Mouse (Mus musculus) hindbrain, postnatal 0 days (tissue): Measurements from ENCODE around the gene Il4i1. TPM values are rescaled to one million over a fixed set of nuclear protein-coding genes. Genes with fewer than 3 reads are reported as not detected.
A peak's percentile ranks its signal among the peaks of the same experiment; 100 is the strongest.

Experiments
- ATAC-seq: fragments of 200-750 bp; cut with Nextera tagmentation; 2 replicates; pipeline ENCODE4 v1.8.0; 2017; ENCODE audit warnings: mild to moderate bottlenecking, moderate TSS enrichment, moderate library complexity
- DNase-seq: peaks from one replicate; pipeline ENCODE4 v3.0.0-alpha.2; 2015; ENCODE audit warnings: low spot score
- H3K27ac ChIP-seq: fragments of 300-500 bp; sonication (generic); 2 replicates; pipeline ENCODE4 v1.5.1; 2014; ENCODE audit warnings: mild to moderate bottlenecking
- H3K27me3 ChIP-seq: fragments of 300-500 bp; sonication (generic); 2 replicates; pipeline ENCODE4 v1.6.1; 2014; ENCODE audit warnings: low read length, mixed read lengths; ENCODE audit not compliant: insufficient read depth
- H3K36me3 ChIP-seq: fragments of 300-500 bp; sonication (generic); 2 replicates; pipeline ENCODE4 v1.6.1; 2014; ENCODE audit warnings: low read length, mixed read lengths; ENCODE audit not compliant: insufficient read depth
- H3K4me1 ChIP-seq: fragments of 300-500 bp; sonication (generic); 2 replicates; pipeline ENCODE4 v1.6.1; 2014; ENCODE audit warnings: antibody characterized with exemption, low read length, mixed read lengths; ENCODE audit not compliant: insufficient read depth
- H3K4me2 ChIP-seq: fragments of 300-500 bp; sonication (generic); 2 replicates; pipeline ENCODE4 v1.6.1; 2014; ENCODE audit warnings: low read depth, mild to moderate bottlenecking, low read length, moderate library complexity, mixed read lengths
- H3K4me3 ChIP-seq: fragments of 300-500 bp; sonication (generic); 2 replicates; pipeline ENCODE4 v1.5.1; 2014; ENCODE audit warnings: low read length
- H3K9ac ChIP-seq: fragments of 300-500 bp; sonication (generic); replicated peaks from 2 replicates; pipeline ENCODE4 v1.6.1; 2014; ENCODE audit warnings: mild to moderate bottlenecking, low read length, moderate library complexity, mixed read lengths
- H3K9me3 ChIP-seq: fragments of 300-500 bp; sonication (generic); 2 replicates; pipeline ENCODE4 v1.6.1; 2016; ENCODE audit warnings: low read length, mixed read lengths
- CTCF ChIP-seq: IDR thresholded peaks from 2 replicates; pipeline ENCODE4 v1.5.1; 2016; ENCODE audit warnings: antibody characterized with exemption, control low read depth, low read depth
- WGBS: fragments of 180-500 bp; shearing (Covaris S2); extraction: QIAGEN DNeasy Blood & Tissue Kit; methylation state at CpG from one replicate; pipeline ENCODE4 v1.1.7; 2014; 5-methylcytosine and 5-hydroxymethylcytosine counted together
- polyA plus RNA-seq: library from polyadenylated mRNA; unstranded; fragments of >200 nt; fragmentation: Nextera tagmentation; extraction: Ambion mirVana; gene quantifications from 2 replicates; pipeline ENCODE4 v1.2.1, GENCODE M21; 2015
- total RNA-seq: library from RNA; depleted of rRNA; stranded (reverse); fragments of >200 nt; gene quantifications from 2 replicates; pipeline ENCODE4 v1.2.3, GENCODE M21; 2014

Gene Il4i1
- total and polyA plus RNA-seq, 2 experiments from 2014 or later, result 0.47 to 0.58 TPM

- Histone ChIP-seq H3K4me2 (no peak overlapping the region), H3K9me3 (no peaks in the 10 kb centered on the region), H3K9ac (0 out of 2 replicates have a peak overlapping the region, but pooled peaks have one; percentile 1), H3K36me3 (peaks cover 13% of the 10 kb centered on the region; the same call in 1 of the 2 replicates), H3K27me3 (no peaks in the 10 kb centered on the region), H3K4me3 (no peak overlapping the region), H3K4me1 (peaks cover 22% of the 10 kb centered on the region; the same call in 1 of the 2 replicates), H3K27ac (no peak overlapping the region)
- ATAC-seq (no peak), DNase-seq (no peak)
- WGBS, result 93% methylated on average over 12 of the region's 12 CpGs
- no peak for TF ChIP-seq CTCF
Measured at GRCm38 (mm10) chr7:44851625-44852234, 35.5 kb downstream of the Il4i1 start.

DNA sequence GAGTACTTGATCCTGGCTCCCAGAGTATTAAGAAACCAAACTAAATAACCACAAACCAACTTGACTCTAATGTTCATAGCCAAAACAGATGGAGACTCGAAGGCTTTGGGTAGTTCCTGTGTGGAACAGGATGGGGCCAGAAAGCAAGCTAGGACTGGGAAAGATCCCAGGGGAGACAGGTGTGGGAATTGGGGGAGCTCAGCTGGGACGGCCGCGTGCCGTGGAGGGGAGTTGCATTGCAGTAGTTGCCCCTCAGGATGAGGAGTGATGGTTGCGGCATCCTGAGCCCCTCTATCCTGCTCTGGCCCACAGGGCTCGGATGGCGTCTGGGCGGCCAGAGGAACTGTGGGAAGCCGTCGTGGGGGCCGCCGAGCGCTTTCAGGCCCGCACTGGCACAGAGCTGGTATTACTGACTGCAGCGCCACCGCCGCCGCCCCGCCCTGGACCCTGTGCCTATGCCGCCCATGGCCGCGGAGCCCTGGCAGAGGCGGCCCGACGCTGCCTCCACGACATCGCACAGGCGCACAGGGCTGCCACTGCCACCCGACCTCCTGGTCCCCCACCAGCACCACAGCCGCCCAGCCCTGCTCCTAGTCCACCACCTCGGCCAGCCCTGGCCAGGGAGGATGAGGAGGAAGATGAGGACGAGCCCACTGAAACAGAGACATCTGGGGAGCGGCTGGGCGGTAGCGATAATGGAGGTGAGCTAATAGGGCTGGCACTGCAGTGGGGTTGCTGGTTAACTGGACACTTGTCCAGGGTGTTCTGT lies 36.3 kb downstream of the Il4i1 start:
- no peak for TF ChIP-seq CTCF
- H3K27ac ChIP-seq, result no peak overlapping the region
- WGBS, result 87% methylated on average over 36 of the region's 36 CpGs
- no peak for DNase-seq
- H3K4me2 ChIP-seq, result no peak overlapping the region
- H3K27me3 ChIP-seq, result no peaks in the 10 kb centered on the region
- no peak for ATAC-seq
- peaks cover 13% of the 10 kb centered on the region; the same call in 1 of the 2 replicates for H3K36me3 ChIP-seq
- peaks cover 20% of the 10 kb centered on the region; the same call in 1 of the 2 replicates for H3K4me1 ChIP-seq
- no peak overlapping the region for H3K9ac ChIP-seq
- H3K9me3 ChIP-seq, result no peaks in the 10 kb centered on the region
- H3K4me3 ChIP-seq, result no peak overlapping the region

DNA sequence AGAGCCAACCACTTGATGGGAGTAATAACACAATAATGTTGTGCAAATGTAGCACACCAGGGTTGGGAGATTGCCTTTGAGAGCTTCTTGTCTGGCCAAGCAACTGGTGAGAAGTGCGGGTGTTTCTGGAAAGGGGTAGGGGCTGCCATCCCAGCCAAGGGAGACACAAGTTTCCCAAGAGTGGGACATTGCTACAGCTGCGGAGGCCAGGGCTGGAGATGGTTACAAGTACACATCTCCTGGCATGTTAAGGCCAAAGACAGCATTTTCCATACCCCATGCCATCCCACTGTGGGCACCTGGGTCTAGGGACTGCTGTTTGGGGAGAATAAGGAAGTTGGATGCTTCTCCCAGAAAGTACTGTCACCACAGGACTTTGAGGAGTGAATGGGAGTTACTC lies 36.9 kb downstream of the Il4i1 start:
- DNase-seq (no peak), ATAC-seq (no peak)
- Histone ChIP-seq H3K36me3 (peaks cover 13% of the 10 kb centered on the region; the same call in 1 of the 2 replicates), H3K4me3 (no peak overlapping the region), H3K4me2 (no peak overlapping the region), H3K9me3 (no peaks in the 10 kb centered on the region), H3K27ac (no peak overlapping the region), H3K4me1 (peaks cover 18% of the 10 kb centered on the region), H3K27me3 (no peaks in the 10 kb centered on the region), H3K9ac (no peak overlapping the region)
- no peak for TF ChIP-seq CTCF
- WGBS, result 98% methylated on average over 2 of the region's 2 CpGs

GRCm38 (mm10) chr7:44853596-44854355 lies 37.6 kb downstream of the Il4i1 start:
- Histone ChIP-seq H3K4me1 (peaks cover 22% of the 10 kb centered on the region), H3K9ac (peak overlapping the region; percentile 59), H3K36me3 (peaks cover 13% of the 10 kb centered on the region; the same call in 1 of the 2 replicates), H3K4me3 (peak overlapping the region; percentile 41), H3K27ac (peak overlapping the region; percentile 91), H3K9me3 (no peaks in the 10 kb centered on the region), H3K4me2 (peak overlapping the region; percentile 72), H3K27me3 (no peaks in the 10 kb centered on the region)
- no peak for ATAC-seq
- WGBS, result 27% methylated on average over 26 of the region's 26 CpGs
- DNase-seq, result no peak
- no peak for TF ChIP-seq CTCF

GRCm38 (mm10) chr7:44854356-44855031 lies 38.3 kb downstream of the Il4i1 start:
- H3K27me3 ChIP-seq, result no peaks in the 10 kb centered on the region
- ATAC-seq, result peak; percentile 4; the same call in 1 of the 2 replicates

GRCm38 (mm10) chr7:44855036-44855435 lies 38.8 kb downstream of the Il4i1 start:
- no peak for ATAC-seq
- WGBS, result 30% methylated on average over 10 of the region's 10 CpGs

More at GRCm38 (mm10) chr7:44854356-44855031, 38.3 kb downstream of the Il4i1 start:
- Histone ChIP-seq H3K4me3 (peak overlapping the region; percentile 41), H3K36me3 (peaks cover 13% of the 10 kb centered on the region; the same call in 1 of the 2 replicates), H3K4me2 (peak overlapping the region; percentile 72), H3K9me3 (no peaks in the 10 kb centered on the region), H3K27ac (peak overlapping the region; percentile 91), H3K9ac (peak overlapping the region; percentile 59), H3K4me1 (peaks cover 22% of the 10 kb centered on the region)
- 3% methylated on average over 45 of the region's 45 CpGs for WGBS
- DNase-seq, result peak; percentile 79
- TF ChIP-seq CTCF, result no peak

More at GRCm38 (mm10) chr7:44855036-44855435, 38.8 kb downstream of the Il4i1 start:
- Histone ChIP-seq H3K9me3 (no peaks in the 10 kb centered on the region), H3K9ac (peak overlapping the region; percentile 59), H3K27me3 (no peaks in the 10 kb centered on the region), H3K4me1 (peaks cover 22% of the 10 kb centered on the region), H3K27ac (peak overlapping the region; percentile 91), H3K4me3 (peak overlapping the region; percentile 41), H3K4me2 (peak overlapping the region; percentile 72), H3K36me3 (peaks cover 13% of the 10 kb centered on the region; the same call in 1 of the 2 replicates)
- DNase-seq, result no peak
- no peak for TF ChIP-seq CTCF
